Mouse (Mus musculus) layer of hippocampus, adult 9-10 months (tissue): ENCODE measurements around the gene Faap20.

Experiments
- DNase-seq: peaks from one replicate; pipeline ENCODE4 v3.0.0; 2022; ENCODE audit warnings: low spot score

The Faap20 gene

GRCm38 (mm10) chr4:155249648-155250351, at the start of gene Faap20:
Gene Faap20, plus strand, starts transcription at chr4:155249802.
- DNase-seq, result peak; percentile 54

GRCm38 (mm10) chr4:155200861-155201390, 48.7 kb upstream of the Faap20 start:
- no peak for DNase-seq

- DNase-seq, result no peak
Observed at GRCm38 (mm10) chr4:155201764-155202163, 47.8 kb upstream of the Faap20 start.

- DNase-seq, result no peak
Observed at GRCm38 (mm10) chr4:155205919-155206318, 43.7 kb upstream of the Faap20 start.

- no peak for DNase-seq
Observed at GRCm38 (mm10) chr4:155206498-155206897, 43.1 kb upstream of the Faap20 start.

- DNase-seq, result no peak
Observed at GRCm38 (mm10) chr4:155207841-155208240, 41.8 kb upstream of the Faap20 start.

- no peak for DNase-seq
Observed at GRCm38 (mm10) chr4:155208613-155209012, 41.0 kb upstream of the Faap20 start.

- no peak for DNase-seq
Observed at GRCm38 (mm10) chr4:155209079-155209478, 40.5 kb upstream of the Faap20 start.

GRCm38 (mm10) chr4:155209494-155209893, 40.1 kb upstream of the Faap20 start:
- DNase-seq, result no peak

- no peak for DNase-seq
Observed at GRCm38 (mm10) chr4:155213052-155213751, 36.4 kb upstream of the Faap20 start.

- no peak for DNase-seq
Observed at GRCm38 (mm10) chr4:155213752-155214054, 35.9 kb upstream of the Faap20 start.

GRCm38 (mm10) chr4:155214188-155214587, 35.4 kb upstream of the Faap20 start:
- DNase-seq, result no peak

GRCm38 (mm10) chr4:155214793-155215192, 34.8 kb upstream of the Faap20 start:
- no peak for DNase-seq

- DNase-seq, result no peak
Observed at GRCm38 (mm10) chr4:155215203-155215602, 34.4 kb upstream of the Faap20 start.

GRCm38 (mm10) chr4:155215773-155216630, 33.6 kb upstream of the Faap20 start:
- DNase-seq, result no peak

- no peak for DNase-seq
Observed at GRCm38 (mm10) chr4:155217241-155218103, 32.1 kb upstream of the Faap20 start.

- DNase-seq, result no peak
Observed at GRCm38 (mm10) chr4:155218104-155218732, 31.4 kb upstream of the Faap20 start.

- no peak for DNase-seq
Observed at GRCm38 (mm10) chr4:155219271-155220212, 30.1 kb upstream of the Faap20 start.

- DNase-seq, result no peak
Observed at GRCm38 (mm10) chr4:155220213-155221100, 29.1 kb upstream of the Faap20 start.
